Mouse (Mus musculus): ENCODE measurements around the gene Svep1. TPM values are rescaled to one million over a fixed set of nuclear protein-coding genes. Genes with fewer than 3 reads are reported as not detected.

The Svep1 gene
- 2.6 and 2.9 TPM in 2 replicates for polyA plus RNA-seq (2015; fragmentation: Nextera tagmentation; extraction: Ambion mirVana)

GRCm38 (mm10) chr4:58206115-58206945 lies at the start of gene Svep1:
TSS of gene Svep1 (minus strand) at chr4:58206859.

GRCm38 (mm10) chr4:58009024-58009423 lies 197.6 kb downstream of the Svep1 start, which contains the start of gene Txndc8:
TSS of gene Txndc8 (minus strand) at chr4:58009124.

Other genes starting within 250 kb of the Svep1 start
- not detected in 2 replicates for gene Txndc8, start 197.7 kb downstream of the Svep1 start, polyA plus RNA-seq (2015; fragmentation: Nextera tagmentation; extraction: Ambion mirVana)
- 20.4 and 25.7 TPM in 2 replicates for gene Musk, start 79.1 kb upstream of the Svep1 start, polyA plus RNA-seq (2015; fragmentation: Nextera tagmentation; extraction: Ambion mirVana)